Mouse (Mus musculus): ENCODE results near the gene Pigq.

The Pigq gene

GRCm38 (mm10) chr17:25944366-25945163 is at the start of gene Pigq, which contains the start of gene Nhlrc4:
Gene Pigq, minus strand, starts transcription at chr17:25944936.
Gene Nhlrc4, minus strand, starts transcription at chr17:25944961.
- peak; percentile 59 to 72 for DNase-seq (ENCODE audit: low spot score in 2 of 2)

DNA sequence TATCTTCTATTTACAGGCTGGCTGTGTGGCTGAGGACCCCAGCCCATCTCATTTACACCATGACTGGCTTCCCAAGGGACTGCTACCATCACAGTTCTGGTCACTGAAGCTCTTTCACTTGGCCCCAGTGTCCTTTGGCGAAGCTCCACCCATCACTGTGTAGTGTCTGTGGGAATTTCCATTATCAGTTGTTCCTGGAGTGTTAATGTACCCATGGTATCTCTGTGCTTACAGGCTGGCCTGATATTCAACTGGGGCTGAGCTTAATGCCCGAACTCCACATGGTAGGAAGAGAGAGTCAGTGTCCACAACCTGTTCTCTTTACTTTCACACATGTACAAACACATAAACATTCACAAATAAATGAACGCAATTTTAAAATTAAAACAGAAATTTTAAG is 48.8 kb upstream of the Pigq start:
- no peak for DNase-seq (ENCODE audit: low spot score in 2 of 2)

- no peak for DNase-seq (ENCODE audit: low spot score in 2 of 2)
These were observed 47.5 kb upstream of the Pigq start for GRCm38 (mm10) chr17:25992274-25992673.

- no peak for DNase-seq (ENCODE audit: low spot score in 2 of 2)
These were observed 45.6 kb upstream of the Pigq start for GRCm38 (mm10) chr17:25990331-25990730.

GRCm38 (mm10) chr17:25985306-25986294 is 40.9 kb upstream of the Pigq start, which contains the start of gene Capn15:
Gene Capn15, minus strand, starts transcription at chr17:25985796.
- DNase-seq (ENCODE audit: low spot score in 2 of 2) = peak; percentile 89 to 94

DNA sequence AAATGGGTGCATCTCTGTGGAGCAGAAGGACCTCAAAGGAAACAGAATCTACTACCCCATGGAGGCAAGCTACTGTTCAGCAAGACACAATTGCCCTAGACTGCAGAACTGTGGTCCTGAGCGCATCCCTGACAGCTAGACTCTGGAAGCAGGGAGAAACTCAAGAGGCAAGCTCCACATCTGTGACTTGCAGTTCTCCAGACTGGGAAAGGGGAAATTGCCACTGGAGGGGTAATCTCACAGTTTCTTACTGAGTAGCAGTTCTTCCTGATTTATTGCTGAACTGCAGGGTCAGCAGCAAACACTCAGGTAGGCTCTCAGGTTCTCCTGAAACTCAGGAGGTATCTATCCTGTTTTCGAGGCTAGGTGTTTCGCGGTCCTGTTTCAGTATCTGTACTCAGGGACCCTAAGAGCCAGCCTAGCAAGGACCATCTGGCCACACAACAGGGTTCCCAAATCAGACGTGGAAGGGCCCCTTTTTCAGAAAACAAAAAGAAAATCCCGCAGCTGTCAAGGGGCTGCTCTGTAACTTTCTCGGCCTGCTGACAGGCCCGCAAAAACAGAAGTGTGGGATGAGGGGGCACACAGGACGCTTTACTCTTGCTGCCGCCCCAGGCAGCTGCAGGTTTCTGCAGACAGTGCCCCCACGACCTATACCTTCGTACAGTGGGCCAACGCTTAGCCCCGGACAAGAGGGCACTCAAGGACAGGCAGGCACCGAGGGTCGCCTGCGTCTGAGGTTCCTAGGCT is 40.0 kb upstream of the Pigq start:
- DNase-seq (ENCODE audit: low spot score in 2 of 2) = peak in 1 of 2 experiments; percentile 74

DNA sequence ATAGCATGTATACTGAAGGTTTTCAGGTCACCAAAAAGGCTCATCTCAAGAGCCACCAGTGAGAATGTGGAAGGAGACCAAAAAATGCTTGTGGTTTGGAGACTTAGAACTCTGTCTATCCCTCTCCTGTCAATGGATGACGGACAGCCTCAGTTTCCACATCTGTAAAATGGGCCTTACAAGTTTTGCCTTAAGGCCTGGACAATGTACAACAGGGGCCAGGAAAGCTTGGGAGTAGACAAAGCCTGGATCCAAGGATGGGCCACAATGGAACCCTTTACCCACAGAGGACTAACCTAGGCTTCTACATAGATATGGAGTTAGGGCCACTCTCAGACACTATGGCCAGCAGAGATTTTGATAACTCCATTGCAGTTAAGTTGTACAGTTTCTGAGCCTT is 39.3 kb upstream of the Pigq start:
- no peak for DNase-seq (ENCODE audit: low spot score in 2 of 2)

- DNase-seq (ENCODE audit: low spot score in 2 of 2) = no peak
These were observed 38.2 kb upstream of the Pigq start for GRCm38 (mm10) chr17:25982913-25983312.

- DNase-seq (ENCODE audit: low spot score in 2 of 2) = no peak
These were observed 36.1 kb upstream of the Pigq start for GRCm38 (mm10) chr17:25980854-25981253.

DNA sequence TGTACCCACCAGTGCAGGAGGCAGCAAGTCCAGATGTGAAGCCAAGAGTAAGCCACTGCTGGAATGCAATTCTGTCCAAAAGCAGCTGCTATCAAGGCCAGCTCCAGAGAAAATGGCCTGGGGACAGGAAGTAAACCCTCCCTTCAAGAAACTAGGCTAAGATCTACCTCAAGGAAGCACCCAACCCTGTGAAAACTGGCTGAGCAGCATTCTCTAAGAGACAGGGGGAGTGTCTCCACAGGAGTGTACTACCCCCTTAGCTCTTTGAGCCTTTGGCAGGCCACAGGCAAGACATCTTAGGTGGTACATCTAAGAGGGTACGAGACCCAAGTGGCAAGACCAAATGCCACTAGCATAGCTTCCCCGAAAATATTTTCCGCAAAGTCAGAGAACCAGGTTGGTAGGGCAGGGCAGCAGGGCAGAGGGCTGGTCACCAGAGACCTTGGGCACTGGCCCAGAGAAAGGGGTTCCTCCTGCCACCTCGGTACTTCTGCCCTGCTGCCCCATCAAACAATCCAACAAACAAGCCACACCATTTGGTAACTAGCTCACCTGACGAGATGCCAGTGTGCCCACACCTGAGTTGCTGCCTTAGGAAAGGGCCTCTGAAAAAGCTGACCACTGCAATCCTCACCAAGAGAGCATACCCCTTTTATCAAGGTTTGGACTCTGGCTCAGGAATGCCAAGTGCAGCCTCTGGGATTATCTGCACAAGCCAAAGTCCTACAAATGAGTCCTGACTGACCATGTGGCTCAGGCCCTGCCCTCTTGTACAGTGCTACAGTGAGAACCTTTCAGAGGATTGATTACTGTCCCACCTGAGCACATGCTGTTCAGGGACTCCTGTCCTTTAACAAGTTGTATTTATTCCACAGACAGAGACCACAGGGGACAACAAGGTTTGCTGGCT is 35.3 kb upstream of the Pigq start:
- no peak for DNase-seq (ENCODE audit: low spot score in 2 of 2)

- DNase-seq (ENCODE audit: low spot score in 2 of 2) = no peak
These were observed 26.4 kb upstream of the Pigq start for GRCm38 (mm10) chr17:25970954-25971707.

GRCm38 (mm10) chr17:25970448-25970847 is 25.7 kb upstream of the Pigq start:
- no peak for DNase-seq (ENCODE audit: low spot score in 2 of 2)

- DNase-seq (ENCODE audit: low spot score in 2 of 2) = no peak
These were observed 23.4 kb upstream of the Pigq start for GRCm38 (mm10) chr17:25968176-25968575.

- DNase-seq (ENCODE audit: low spot score in 2 of 2) = no peak
These were observed 22.9 kb upstream of the Pigq start for GRCm38 (mm10) chr17:25967652-25968051.

- DNase-seq (ENCODE audit: low spot score in 2 of 2) = no peak
These were observed 19.5 kb upstream of the Pigq start for GRCm38 (mm10) chr17:25964271-25964670.

GRCm38 (mm10) chr17:25962413-25962905 is 17.7 kb upstream of the Pigq start:
- DNase-seq (ENCODE audit: low spot score in 2 of 2) = peak in 1 of 2 experiments; percentile 69

- peak; percentile 77 to 83 for DNase-seq (ENCODE audit: low spot score in 2 of 2)
These were observed 16.8 kb upstream of the Pigq start for GRCm38 (mm10) chr17:25961566-25961965.

- no peak for DNase-seq (ENCODE audit: low spot score in 2 of 2)
These were observed 15.1 kb upstream of the Pigq start for GRCm38 (mm10) chr17:25959630-25960467.

All from spleen, postnatal 4 days (tissue).